Mouse (Mus musculus) left cerebral cortex, adult 18-20 months (tissue): ENCODE data around the gene Slc26a10. TPM values are rescaled to one million over a fixed set of nuclear protein-coding genes. Genes with fewer than 3 reads are reported as not detected.
"Not testable (repeated sequence)": the region's sequence is repeated elsewhere in the genome, so short reads cannot be mapped to it uniquely, and the experiment has no call there.

Experiments
- DNase-seq, 2 experiments: peaks; one replicate each; pipeline ENCODE4 v3.0.0; 2021 to 2022; ENCODE audit warnings: low spot score in 2 of 2, mixed read lengths in 1 of 2
- total RNA-seq, 2 experiments: library from RNA; stranded (reverse); gene quantifications; 2 replicates each; pipeline ENCODE4 v1.2.3; 2021

The Slc26a10 gene
- total RNA-seq, 2 experiments from 2014 or later, result 4.3 to 4.6 TPM

DNA sequence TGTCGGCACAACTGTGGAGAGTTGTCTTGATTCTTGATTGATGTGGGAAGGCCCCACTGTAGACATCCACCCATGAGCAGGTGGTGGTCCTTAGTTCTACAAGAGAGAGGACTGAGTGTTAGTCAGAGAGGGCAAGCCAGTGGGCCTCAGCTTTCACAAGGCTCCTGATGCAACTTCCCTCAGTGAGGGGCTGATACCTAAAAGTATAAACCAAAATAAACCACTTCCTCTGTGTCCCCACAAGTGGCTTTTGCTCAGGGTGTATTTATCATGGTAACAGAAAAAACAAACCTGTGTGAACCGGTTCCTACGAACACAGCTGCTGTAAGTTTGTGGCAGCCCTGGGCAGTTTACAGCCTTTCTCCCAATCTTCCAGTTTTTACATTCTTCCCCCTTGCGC is 43.9 kb downstream of the Slc26a10 start:
- no peak for DNase-seq

- no peak for DNase-seq
Observed at GRCm38 (mm10) chr10:127135118-127135836, 45.2 kb downstream of the Slc26a10 start.

GRCm38 (mm10) chr10:127134394-127135035 is 45.9 kb downstream of the Slc26a10 start:
- not testable (repeated sequence) for DNase-seq

- DNase-seq, result no peak
Observed at GRCm38 (mm10) chr10:127132469-127132868, 48.0 kb downstream of the Slc26a10 start.

DNA sequence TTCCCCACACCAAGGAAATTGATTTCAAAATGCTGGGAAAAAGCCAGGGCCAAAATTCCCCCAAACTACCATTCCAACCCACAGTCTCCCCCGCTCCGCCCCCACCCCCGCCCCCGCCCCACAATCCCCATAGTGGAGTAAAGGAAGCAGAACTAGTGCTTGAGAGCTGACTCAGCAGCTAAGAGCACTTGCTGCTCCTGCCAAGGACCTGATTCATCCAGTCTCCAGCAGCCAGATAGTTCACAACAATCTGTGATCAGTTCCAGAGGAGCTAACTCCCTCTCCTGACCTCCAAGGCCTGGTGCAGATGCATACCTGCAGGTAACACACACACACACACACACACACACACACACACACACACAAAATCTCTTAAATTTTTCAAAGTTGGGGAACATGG is 51.0 kb downstream of the Slc26a10 start:
- no peak for DNase-seq

GRCm38 (mm10) chr10:127127711-127128279 is 52.6 kb downstream of the Slc26a10 start:
- no peak for DNase-seq

DNA sequence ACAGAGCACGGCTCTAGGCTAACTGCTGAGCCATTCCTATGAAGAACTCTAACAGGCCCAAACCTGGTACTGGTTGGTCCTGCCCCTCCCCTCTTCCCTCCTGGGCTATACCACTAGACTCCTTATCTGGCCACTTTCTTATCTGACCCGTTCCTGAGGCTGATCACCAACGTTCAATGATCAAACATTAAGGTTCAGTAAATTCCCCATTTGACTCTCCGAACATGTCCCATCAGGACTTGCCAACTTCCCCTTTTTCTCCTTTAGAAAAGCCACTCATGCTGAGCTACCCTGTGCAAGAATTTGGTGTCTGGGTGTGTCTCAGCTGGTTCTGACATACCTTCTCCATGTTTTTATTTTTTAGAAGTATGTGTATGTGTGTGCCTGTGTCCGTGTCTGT is 53.9 kb downstream of the Slc26a10 start:
- no peak for DNase-seq

DNA sequence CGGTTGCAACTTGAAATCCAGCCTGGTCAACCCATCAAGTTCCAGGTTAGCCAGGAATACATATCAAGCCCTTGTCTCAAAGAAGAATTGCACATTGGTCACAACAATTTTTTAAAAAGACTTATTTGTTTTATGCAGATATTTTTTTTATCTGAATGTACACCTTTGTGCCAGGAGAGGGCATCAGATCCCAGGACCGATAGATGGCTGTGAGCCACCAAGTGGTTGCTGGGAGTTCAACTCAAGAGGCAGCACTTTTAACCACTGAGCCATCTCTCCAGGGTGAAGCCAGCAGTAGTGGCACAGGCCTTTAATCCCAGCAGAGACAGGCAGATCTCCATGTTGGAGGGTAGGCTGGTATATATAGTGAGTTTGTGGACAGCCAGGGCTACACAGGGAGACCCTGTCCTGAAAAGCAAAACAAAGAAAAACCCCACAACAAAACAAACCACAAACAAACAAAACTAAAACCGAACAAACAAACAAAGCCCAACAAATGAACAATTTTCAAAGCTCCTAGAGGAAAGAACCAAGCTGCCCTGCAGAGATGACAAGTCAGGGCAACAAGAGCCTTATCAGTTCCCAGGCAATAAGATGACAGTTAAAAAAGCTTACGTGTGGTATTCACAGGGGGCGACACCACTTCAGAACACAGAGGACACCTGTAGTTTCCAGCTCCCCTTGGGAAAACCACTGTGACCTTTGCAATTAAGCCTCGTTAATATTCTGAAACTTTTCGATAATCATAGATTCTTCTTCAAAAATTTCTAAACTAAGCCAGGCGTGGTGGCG is 55.0 kb downstream of the Slc26a10 start:
- DNase-seq, result peak in 1 of 2 experiments; percentile 24

DNA sequence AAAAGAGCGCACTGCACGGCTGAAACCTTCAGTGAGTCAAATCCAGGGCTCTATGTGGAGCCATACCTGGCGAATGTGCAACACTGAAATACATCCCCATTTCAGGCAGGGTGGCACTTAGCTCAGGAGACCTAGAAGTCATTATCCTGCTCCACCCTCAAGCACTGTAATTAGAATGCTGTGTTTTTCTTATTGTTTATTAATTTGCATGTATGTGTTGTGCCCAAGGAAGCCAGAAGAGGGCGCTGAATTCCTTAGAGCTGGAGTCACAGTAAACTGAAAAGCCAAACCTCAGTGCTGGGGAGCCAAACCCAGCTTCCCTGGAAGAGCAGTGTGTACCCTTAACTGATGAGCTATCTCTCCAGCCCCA is 57.0 kb downstream of the Slc26a10 start:
- DNase-seq, result peak; percentile 74 to 82

DNA sequence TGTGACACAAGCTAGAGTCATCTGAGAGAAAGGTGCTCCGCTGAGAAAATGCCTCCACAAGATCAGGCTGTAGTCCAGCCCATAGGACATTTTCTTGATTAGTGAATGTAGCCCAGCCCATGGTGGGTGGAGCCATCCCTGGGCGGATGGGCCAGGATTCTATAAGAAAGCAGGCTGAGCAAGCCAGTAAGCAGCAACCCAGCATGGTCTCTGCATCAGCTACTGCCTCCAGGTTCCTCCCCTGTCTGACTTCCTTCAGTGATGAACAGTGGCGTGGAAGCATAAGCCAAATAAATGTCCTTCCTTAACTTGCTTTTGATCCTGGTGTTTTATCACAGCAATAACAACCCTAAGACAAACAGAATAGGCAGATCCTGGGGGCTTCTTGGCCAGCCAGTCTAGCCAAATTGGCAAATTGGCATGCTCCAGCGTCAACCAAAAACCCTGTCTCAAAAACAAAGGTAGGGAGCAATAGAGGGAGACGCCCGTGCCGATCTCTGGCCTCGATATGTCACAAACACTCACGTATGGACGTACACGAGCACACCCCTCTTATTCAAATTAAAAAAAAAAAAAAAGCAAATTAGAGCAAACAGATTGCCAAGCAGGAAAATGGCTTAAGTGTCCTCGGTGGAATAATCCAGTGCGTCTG is 57.5 kb downstream of the Slc26a10 start:
- peak; percentile 59 to 62 for DNase-seq

GRCm38 (mm10) chr10:127122018-127122417 is 58.4 kb downstream of the Slc26a10 start:
- no peak for DNase-seq

Other genes starting within 250 kb of the Slc26a10 start
- 10 to 100 TPM; 81.2 to 83.8 TPM for gene Ctdsp2, start 201.9 kb downstream of the Slc26a10 start, total RNA-seq
- gene Avil, start 179.9 kb downstream of the Slc26a10 start, total RNA-seq, result under 1 TPM; 0.23 to 0.49 TPM
- gene Tsfm, start 149.8 kb downstream of the Slc26a10 start, total RNA-seq, result 10 to 100 TPM; 26.6 to 30.1 TPM
- gene Mettl1, start 139.2 kb downstream of the Slc26a10 start, total RNA-seq, result 1 to 10 TPM; 9.4 to 10.0 TPM
- under 1 TPM; 0.16 to 0.19 TPM for gene Eef1akmt3, start 139.1 kb downstream of the Slc26a10 start, total RNA-seq
- under 1 TPM; 0.30 to 0.45 TPM for gene Cyp27b1, start 132.4 kb downstream of the Slc26a10 start, total RNA-seq
- 10 to 100 TPM; 20.0 to 23.1 TPM for gene March9, start 120.5 kb downstream of the Slc26a10 start, total RNA-seq
- 10 to 100 TPM; 67.9 to 71.8 TPM for gene Cdk4, start 117.1 kb downstream of the Slc26a10 start, total RNA-seq
- 10 to 100 TPM; 69.3 to 69.4 TPM for gene Tspan31, start 110.4 kb downstream of the Slc26a10 start, total RNA-seq
- gene Agap2, start 105.4 kb downstream of the Slc26a10 start, total RNA-seq, result 100 to 1,000 TPM; 594 to 629 TPM
- gene Os9, start 59.5 kb downstream of the Slc26a10 start, total RNA-seq, result 100 to 1,000 TPM; 116 to 118 TPM
- 100 to 1,000 TPM; 119 to 130 TPM for gene B4galnt1, start 15.4 kb downstream of the Slc26a10 start, total RNA-seq
- 100 to 1,000 TPM; 163 to 215 TPM for gene Arhgef25, start 9.4 kb upstream of the Slc26a10 start, total RNA-seq
- 100 to 1,000 TPM; 198 to 222 TPM for gene Dtx3, start 15.1 kb upstream of the Slc26a10 start, total RNA-seq
- gene Pip4k2c, start 30.9 kb upstream of the Slc26a10 start, total RNA-seq, result 100 to 1,000 TPM; 116 to 121 TPM
- gene Kif5a, start 82.7 kb upstream of the Slc26a10 start, total RNA-seq, result 1,000 to 10,000 TPM; 1,032 to 1,108 TPM
- gene Dctn2, start 85.7 kb upstream of the Slc26a10 start, total RNA-seq, result 100 to 1,000 TPM; 260 TPM
- 10 to 100 TPM; 43.5 to 46.3 TPM for gene Mbd6, start 108.4 kb upstream of the Slc26a10 start, total RNA-seq
- gene Mars, start 131.1 kb upstream of the Slc26a10 start, total RNA-seq, result 10 to 100 TPM; 53.3 to 57.9 TPM
- gene Arhgap9, start 141.3 kb upstream of the Slc26a10 start, total RNA-seq, result 1 to 10 TPM; 1.1 TPM
- 1 to 10 TPM; 3.0 to 4.4 TPM for gene Gli1, start 161.3 kb upstream of the Slc26a10 start, total RNA-seq
- under 1 TPM; 0.07 to 0.14 TPM for gene Inhbe, start 173.8 kb upstream of the Slc26a10 start, total RNA-seq
- not detected for gene Inhbc, start 189.8 kb upstream of the Slc26a10 start, total RNA-seq
- 100 to 1,000 TPM; 317 to 326 TPM for gene R3hdm2, start 199.7 kb upstream of the Slc26a10 start, total RNA-seq